Mouse (Mus musculus) CH12.LX (cell line): ENCODE measurements around the gene Tunar. TPM values are rescaled to one million over a fixed set of nuclear protein-coding genes. Genes with fewer than 3 reads are reported as not detected.

Experiments used
- DNase-seq: peaks from one replicate; pipeline ENCODE4 v3.0.0-alpha.2; 2013; ENCODE audit errors: extremely low read depth
- H3K27ac ChIP-seq: 2 replicates; pipeline ENCODE4 v1.5.1; 2012; ENCODE audit warnings: low read depth, mild to moderate bottlenecking, control low read depth, moderate library complexity; ENCODE audit not compliant: insufficient read depth
- H3K27me3 ChIP-seq: replicated peaks from 2 replicates; pipeline ENCODE3; 2012; ENCODE audit warnings: inconsistent platforms
- H3K36me3 ChIP-seq, 2 experiments: replicated peaks in 1 of 2; 2 replicates each; pipeline versions ENCODE3 to v1.6.1; 2012; ENCODE audit warnings: inconsistent platforms in 1 of 2, low read length in 1 of 2, mild to moderate bottlenecking in 1 of 2, mixed read lengths in 1 of 2, moderate library complexity in 1 of 2; ENCODE audit not compliant: control insufficient read depth in 1 of 2, insufficient read depth in 1 of 2
- H3K4me1 ChIP-seq, 2 experiments: 2 replicates each; pipeline ENCODE4 v1.6.1; 2012; ENCODE audit warnings: inconsistent platforms in 1 of 2, moderate library complexity in 1 of 2; ENCODE audit not compliant: insufficient read depth in 2 of 2, control insufficient read depth in 1 of 2
- H3K4me2 ChIP-seq: 2 replicates; pipeline ENCODE4 v1.6.1; 2012; ENCODE audit warnings: low read depth, mild to moderate bottlenecking, control low read depth; ENCODE audit not compliant: poor library complexity, insufficient read depth, severe bottlenecking
- H3K4me3 ChIP-seq, 3 experiments: fragments of 150-350 bp in 1 of 3; sonication (generic) in 1 of 3; replicated peaks in 1 of 3; 2 replicates each; pipeline versions ENCODE3 to v1.5.1; 2011 to 2012; ENCODE audit warnings: low read depth in 2 of 3, low read length in 2 of 3, mild to moderate bottlenecking in 2 of 3, moderate library complexity in 2 of 3, control low read depth in 1 of 3, improper control_type of control experiment in 1 of 3, inconsistent platforms in 1 of 3, mixed read lengths in 1 of 3; ENCODE audit not compliant: poor library complexity in 1 of 3
- H3K79me2 ChIP-seq: replicated peaks from 2 replicates; pipeline ENCODE4 v1.6.1; 2012; ENCODE audit warnings: mild to moderate bottlenecking, moderate library complexity; ENCODE audit not compliant: control insufficient read depth, poor library complexity, insufficient read depth, severe bottlenecking; ENCODE audit errors: extremely low read depth
- H3K9ac ChIP-seq: 2 replicates; pipeline ENCODE4 v1.6.1; 2012; ENCODE audit warnings: low read depth, mild to moderate bottlenecking, control low read depth, moderate library complexity; ENCODE audit not compliant: insufficient read depth
- H3K9me3 ChIP-seq: replicated peaks from 2 replicates; pipeline ENCODE3; 2012; ENCODE audit warnings: low read length, inconsistent platforms, mixed read lengths
- BHLHE40 ChIP-seq: IDR thresholded peaks from 2 replicates; pipeline ENCODE4 v1.6.1; 2011; ENCODE audit warnings: mild to moderate bottlenecking, low read depth, low read length, improper control_type of control experiment
- CHD1 ChIP-seq: IDR thresholded peaks from 2 replicates; pipeline ENCODE4 v1.6.1; 2012; ENCODE audit warnings: low read depth, low read length, improper control_type of control experiment, inconsistent platforms
- E2F4 ChIP-seq: IDR thresholded peaks from 2 replicates; pipeline ENCODE4 v1.6.1; 2011; ENCODE audit warnings: low read depth, low read length, improper control_type of control experiment; ENCODE audit not compliant: insufficient replicate concordance
- EP300 ChIP-seq: IDR thresholded peaks from 2 replicates; pipeline ENCODE4 v1.6.1; 2011; ENCODE audit warnings: low read length, improper control_type of control experiment
- IRF4 ChIP-seq: IDR thresholded peaks from 2 replicates; pipeline ENCODE4 v1.6.1; 2014; ENCODE audit warnings: low read depth, mild to moderate bottlenecking, inconsistent platforms, low read length, improper control_type of control experiment
- MAFK ChIP-seq: IDR thresholded peaks from 2 replicates; pipeline ENCODE4 v1.6.1; 2011; ENCODE audit warnings: low read length, improper control_type of control experiment; ENCODE audit not compliant: insufficient replicate concordance
- MAX ChIP-seq: IDR thresholded peaks from 2 replicates; pipeline ENCODE4 v1.6.1; 2011; ENCODE audit warnings: low read length, improper control_type of control experiment
- MAZ ChIP-seq: IDR thresholded peaks from 2 replicates; pipeline ENCODE4 v1.6.1; 2012; ENCODE audit warnings: low read depth, mild to moderate bottlenecking, inconsistent platforms, low read length, improper control_type of control experiment, moderate library complexity
- MYC ChIP-seq: IDR thresholded peaks from 2 replicates; pipeline ENCODE4 v1.6.1; 2011; ENCODE audit warnings: low read depth, mild to moderate bottlenecking, improper control_type of control experiment, low read length
- NRF1 ChIP-seq: IDR thresholded peaks from 2 replicates; pipeline ENCODE4 v1.6.1; 2014; ENCODE audit warnings: low read depth, mild to moderate bottlenecking, inconsistent platforms, low read length, improper control_type of control experiment, moderate library complexity
- PAX5 ChIP-seq: IDR thresholded peaks from 2 replicates; pipeline ENCODE4 v1.6.1; 2012; ENCODE audit warnings: low read length, inconsistent platforms, mixed read lengths
- POLR2AphosphoS2 ChIP-seq: IDR thresholded peaks from 2 replicates; pipeline ENCODE4 v1.6.1; 2011; ENCODE audit warnings: low read depth, low read length, improper control_type of control experiment
- SIN3A ChIP-seq: IDR thresholded peaks from 2 replicates; pipeline ENCODE4 v1.6.1; 2012; ENCODE audit warnings: low read length, improper control_type of control experiment, inconsistent platforms
- SMC3 ChIP-seq: IDR thresholded peaks from 2 replicates; pipeline ENCODE4 v1.6.1; 2011; ENCODE audit warnings: low read depth, low read length, improper control_type of control experiment
- TBP ChIP-seq: conservative IDR thresholded peaks from 2 replicates; pipeline ENCODE4 v1.6.1; 2011; ENCODE audit warnings: low read depth, low read length, improper control_type of control experiment
- TCF12 ChIP-seq: IDR thresholded peaks from 2 replicates; pipeline ENCODE4 v1.6.1; 2014; ENCODE audit warnings: low read depth, mild to moderate bottlenecking, inconsistent platforms, low read length, improper control_type of control experiment
- USF1 ChIP-seq: IDR thresholded peaks from 2 replicates; pipeline ENCODE4 v1.6.1; 2014; ENCODE audit warnings: low read depth, mild to moderate bottlenecking, inconsistent platforms, low read length, improper control_type of control experiment
- ZC3H11A ChIP-seq: IDR thresholded peaks from 2 replicates; pipeline ENCODE4 v1.6.1; 2012; ENCODE audit warnings: low read depth, mild to moderate bottlenecking, inconsistent platforms, low read length, improper control_type of control experiment
- ZKSCAN1 ChIP-seq: IDR thresholded peaks from 2 replicates; pipeline ENCODE4 v1.6.1; 2012; ENCODE audit warnings: low read depth, inconsistent platforms, low read length, improper control_type of control experiment, borderline replicate concordance
- dilution Hi-C: fragments of 300-500 bp; cut with MboI; formaldehyde crosslinking; loops from 2 replicates; pipeline ENCODE4 v1.14.3; 2020; ENCODE audit warnings: low sequenced_read_pairs; ENCODE audit not compliant: extremely low pct_unique_long_range_greater_than_20kb, extremely low pct_ligation_motif_present
- in situ Hi-C: fragments of 300-500 bp; cut with MboI; formaldehyde crosslinking; loops from 3 replicates; pipeline ENCODE4 v1.14.3; 2019; ENCODE audit warnings: low sequenced_read_pairs, low pct_ligation_motif_present, low pct_unique_long_range_greater_than_20kb, mixed read lengths
- polyA plus RNA-seq: library from polyadenylated mRNA; unstranded; fragments of >175 nt; gene quantifications from 2 replicates; pipeline ENCODE4 v1.2.1, GENCODE M21; 2012; ENCODE audit warnings: low read depth; ENCODE audit not compliant: insufficient read length
- total RNA-seq, 2 experiments: library from RNA; depleted of rRNA; stranded (reverse); fragments of 300-350 nt in 1 of 2; fragments of >200 nt in 1 of 2; gene quantifications; 2 replicates each; pipeline ENCODE4 v1.2.3; 2012 to 2014

The Tunar gene
- total and polyA plus RNA-seq, 3 experiments: not detected

DNA sequence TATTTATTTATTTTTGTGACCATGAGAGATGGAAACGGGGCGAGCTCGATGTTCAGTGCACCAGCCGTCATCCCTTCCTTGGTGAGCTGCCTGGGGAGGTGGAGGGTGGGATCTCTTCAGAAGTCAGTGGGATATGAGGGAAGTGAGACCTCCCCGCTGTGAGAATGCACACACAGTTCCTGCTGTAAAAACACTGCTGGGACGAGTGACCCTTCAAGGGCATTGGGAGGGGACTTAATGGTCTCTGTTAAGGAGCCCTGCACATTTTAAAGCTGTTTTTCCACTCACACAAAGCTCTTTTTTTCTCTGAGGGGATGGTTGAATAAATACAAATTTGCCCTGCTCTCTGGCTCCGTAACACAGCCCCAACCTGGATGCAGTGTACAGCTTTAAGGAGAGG lies 49.1 kb downstream of the Tunar start:
- no peak for DNase-seq
- peaks cover 78% of the 10 kb centered on the region for H3K27me3 ChIP-seq
- no peaks in the 10 kb centered on the region for H3K36me3 ChIP-seq
- H3K4me2 ChIP-seq: no peak overlapping the region
- TF ChIP-seq PAX5 (no peak), TBP (no peak), MAFK (no peak), SIN3A (no peak), ZC3H11A (no peak), MYC (no peak), SMC3 (no peak), ZKSCAN1 (no peak), TCF12 (no peak), EP300 (no peak), E2F4 (no peak), CHD1 (no peak), BHLHE40 (no peak), MAZ (no peak), USF1 (no peak)
- no peaks in the 10 kb centered on the region; a peak in 1 of 4 replicates for H3K4me1 ChIP-seq
- dilution Hi-C loops (no loop called here), in situ Hi-C loops (no loop called here)
- H3K9me3 ChIP-seq: peaks cover 4% of the 10 kb centered on the region
- no peak overlapping the region for H3K4me3 ChIP-seq
- no peak overlapping the region for H3K9ac ChIP-seq
- no peaks in the 10 kb centered on the region for H3K79me2 ChIP-seq
- H3K27ac ChIP-seq: no peak overlapping the region

DNA sequence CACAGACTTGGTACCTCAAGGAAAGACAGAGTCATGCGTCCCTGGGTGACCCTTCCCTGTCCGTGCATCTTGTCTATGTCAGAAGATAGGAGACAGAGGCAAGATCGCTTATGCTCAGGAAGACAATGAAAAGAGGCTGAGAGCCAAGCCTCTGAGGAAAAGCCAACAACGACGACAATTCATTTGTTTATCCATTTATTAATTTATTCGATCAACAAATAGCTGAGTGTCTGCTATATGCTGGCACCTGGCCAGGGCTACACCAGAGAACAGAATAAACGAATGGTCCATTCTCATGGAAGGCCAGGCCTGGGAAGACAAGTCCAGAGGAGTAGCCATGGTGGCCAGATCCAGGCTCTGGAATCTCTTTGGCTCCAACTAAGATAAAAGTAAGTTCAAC lies 61.0 kb downstream of the Tunar start:
- no peak overlapping the region for H3K9ac ChIP-seq
- dilution Hi-C loops (no loop called here), in situ Hi-C loops (no loop called here)
- peaks cover 56% of the 10 kb centered on the region for H3K27me3 ChIP-seq
- H3K79me2 ChIP-seq: no peaks in the 10 kb centered on the region
- H3K4me2 ChIP-seq: no peak overlapping the region
- H3K9me3 ChIP-seq: peaks cover 3% of the 10 kb centered on the region
- H3K4me3 ChIP-seq: no peak overlapping the region
- H3K36me3 ChIP-seq: no peaks in the 10 kb centered on the region
- no peak overlapping the region for H3K27ac ChIP-seq
- no peaks in the 10 kb centered on the region for H3K4me1 ChIP-seq
- no peak for DNase-seq
- TF ChIP-seq POLR2AphosphoS2 (no peak), NRF1 (no peak), MAFK (no peak), IRF4 (no peak), MAX (no peak)
